Mouse (Mus musculus) myocyte (in vitro differentiated cells): ENCODE results near the gene Misp. TPM values are rescaled to one million over a fixed set of nuclear protein-coding genes. Genes with fewer than 3 reads are reported as not detected.

Experiments
- H3K27me3 ChIP-seq: one replicate; pipeline ENCODE4 v1.6.1; 2011; ENCODE audit not compliant: control insufficient read depth, insufficient read depth, insufficient read length
- H3K36me3 ChIP-seq: one replicate; pipeline ENCODE4 v1.6.1; 2011; ENCODE audit not compliant: control insufficient read depth, insufficient read depth
- H3K4me2 ChIP-seq: one replicate; pipeline ENCODE4 v1.6.1; 2011; ENCODE audit warnings: low read depth, control low read depth
- H3K4me3 ChIP-seq: one replicate; pipeline ENCODE4 v1.5.1; 2011; ENCODE audit warnings: mild to moderate bottlenecking, control low read depth, moderate library complexity
- H3K79me2 ChIP-seq: one replicate; pipeline ENCODE4 v1.6.1; 2011; ENCODE audit not compliant: control insufficient read depth, insufficient read depth
- H3ac ChIP-seq: one replicate; pipeline ENCODE4 v1.6.1; 2011; ENCODE audit not compliant: control insufficient read depth, insufficient read length
- CEBPB ChIP-seq: IDR thresholded peaks from 2 replicates; pipeline ENCODE4 v1.6.1; 2011; ENCODE audit warnings: mild to moderate bottlenecking, moderate library complexity; ENCODE audit not compliant: poor library complexity, insufficient read depth, severe bottlenecking
- E2F4 ChIP-seq: IDR thresholded peaks from one replicate; pipeline ENCODE4 v1.6.1; 2011; ENCODE audit warnings: mild to moderate bottlenecking, control low read depth, moderate library complexity; ENCODE audit not compliant: insufficient read depth
- MAX ChIP-seq: IDR thresholded peaks from one replicate; pipeline ENCODE4 v1.6.1; 2011; ENCODE audit warnings: low read depth, mild to moderate bottlenecking, control low read depth
- MYOD1 ChIP-seq, 3 experiments: IDR thresholded peaks; one replicate each; pipeline ENCODE4 v1.6.1; 2011; ENCODE audit warnings: control low read depth in 2 of 3, low read depth in 2 of 3, mild to moderate bottlenecking in 2 of 3, moderate library complexity in 1 of 3; ENCODE audit not compliant: insufficient read length in 2 of 3, control insufficient read depth in 1 of 3
- MYOG ChIP-seq, 3 experiments: IDR thresholded peaks; one replicate each; pipeline ENCODE4 v1.6.1; 2011; ENCODE audit warnings: control low read depth in 2 of 3, low read depth in 2 of 3, mild to moderate bottlenecking in 2 of 3; ENCODE audit not compliant: insufficient read length in 2 of 3, control insufficient read depth in 1 of 3, insufficient read depth in 1 of 3
- POLR2A ChIP-seq: IDR thresholded peaks from one replicate; pipeline ENCODE4 v1.6.1; 2011; ENCODE audit warnings: low read depth, mild to moderate bottlenecking, control low read depth, moderate library complexity; ENCODE audit not compliant: insufficient read length
- POLR2AphosphoS2 ChIP-seq: IDR thresholded peaks from one replicate; pipeline ENCODE4 v1.6.1; 2011; ENCODE audit warnings: low read depth, control low read depth; ENCODE audit not compliant: insufficient read length
- REST ChIP-seq: IDR thresholded peaks from one replicate; pipeline ENCODE4 v1.6.1; 2011; ENCODE audit warnings: mild to moderate bottlenecking, control low read depth, moderate library complexity; ENCODE audit not compliant: insufficient read depth, insufficient read length
- SRF ChIP-seq: IDR thresholded peaks from one replicate; pipeline ENCODE4 v1.6.1; 2011; ENCODE audit warnings: low read depth; ENCODE audit not compliant: control insufficient read depth, insufficient read length
- TCF12 ChIP-seq: IDR thresholded peaks from one replicate; pipeline ENCODE4 v1.6.1; 2011; ENCODE audit warnings: mild to moderate bottlenecking, control low read depth; ENCODE audit not compliant: poor library complexity, insufficient read depth, severe bottlenecking
- TCF3 ChIP-seq: IDR thresholded peaks from one replicate; pipeline ENCODE4 v1.6.1; 2011; ENCODE audit warnings: low read depth, control low read depth; ENCODE audit not compliant: insufficient read length
- USF1 ChIP-seq: IDR thresholded peaks from one replicate; pipeline ENCODE4 v1.6.1; 2011; ENCODE audit warnings: low read depth, mild to moderate bottlenecking, control low read depth, moderate library complexity
- polyA plus RNA-seq: library from polyadenylated mRNA; unstranded; fragments of >200 nt; fragmentation: generic; extraction: Trizol; gene quantifications from one replicate; pipeline ENCODE4 v1.2.1, GENCODE M21; 2012; ENCODE audit warnings: missing spikeins

Misp gene
- polyA plus RNA-seq, 1 experiment = 0.06 TPM

DNA sequence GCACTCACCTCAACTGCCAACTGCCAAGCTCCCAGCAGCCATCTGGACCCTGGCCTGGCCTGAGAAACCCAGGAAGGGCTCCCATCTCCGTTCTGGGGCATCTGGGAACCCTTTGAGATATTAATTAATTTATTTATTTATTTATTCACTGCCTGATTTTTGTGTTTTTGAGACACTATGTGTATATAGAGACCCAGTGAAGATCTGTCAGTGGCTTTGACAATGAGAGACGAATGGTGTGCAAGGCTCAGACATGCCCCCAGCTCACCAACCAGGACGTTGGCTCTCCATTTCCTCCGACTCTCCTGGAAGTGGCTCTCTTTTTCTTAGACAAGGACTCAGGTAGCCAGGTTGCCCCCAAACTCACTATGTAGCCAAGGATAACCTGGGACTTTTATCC is 29.9 kb upstream of the Misp start, which contains the start of gene Prss57:
Prss57 (minus strand) TSS at position 101 of the 400 bp plus-strand sequence.
- Histone ChIP-seq H3K4me2 (no peak within 1 kb of the TSS), H3K27me3 (no peaks in the 10 kb centered on the region), H3K79me2 (no peaks in the 10 kb centered on the region), H3ac (no peak within 1 kb of the TSS), H3K36me3 (no peaks in the 10 kb centered on the region), H3K4me3 (no peak within 1 kb of the TSS)
- TF ChIP-seq CEBPB (no peak), POLR2A (no peak), TCF12 (no peak), TCF3 (no peak), MAX (no peak), POLR2AphosphoS2 (no peak), MYOG (IDR thresholded peaks at IDR 0.05; ENCODE audit: control insufficient read depth in 1 of 3, insufficient read depth in 1 of 3, insufficient read length in 2 of 3, low read depth in 2 of 3) (no peak), E2F4 (no peak), USF1 (no peak), SRF (no peak), MYOD1 (IDR thresholded peaks at IDR 0.05; ENCODE audit: control insufficient read depth in 1 of 3, insufficient read length in 2 of 3, low read depth in 2 of 3) (no peak), REST (no peak)

DNA sequence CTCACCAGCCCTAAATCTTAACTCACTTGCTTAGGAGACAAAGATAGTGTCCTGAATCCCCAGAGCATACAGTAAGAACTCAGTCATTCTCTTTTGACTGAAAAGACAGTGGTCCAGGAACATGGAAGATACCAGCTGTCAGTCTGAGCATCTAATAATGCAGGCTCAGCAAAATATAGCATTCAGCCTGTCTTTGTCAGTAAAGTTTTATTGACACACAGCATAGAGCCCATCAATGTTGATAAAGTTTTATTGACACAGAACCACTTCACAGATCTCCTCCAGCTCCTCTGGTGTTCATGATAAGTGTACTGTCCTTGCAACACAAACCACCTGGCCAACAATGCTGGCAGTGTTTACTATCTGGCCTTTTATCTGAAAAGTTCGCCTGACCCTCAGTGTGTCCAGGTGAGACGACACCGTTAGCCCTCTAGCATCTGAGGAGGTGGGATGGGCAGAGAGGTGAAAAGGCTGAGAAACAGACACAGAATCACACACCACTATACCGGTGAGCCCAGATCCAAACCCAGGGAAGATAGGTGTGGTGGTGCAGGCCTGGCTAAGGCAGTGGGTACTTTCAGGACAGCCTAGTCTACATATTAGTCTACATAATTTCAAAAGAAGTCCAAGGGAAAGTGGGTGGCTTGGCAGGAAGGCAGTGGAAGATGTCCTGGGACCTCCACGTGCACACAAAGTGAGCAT is 28.3 kb upstream of the Misp start:
- peak overlapping the region; percentile 50 for H3K4me3 ChIP-seq
- H3K36me3 ChIP-seq = no peaks in the 10 kb centered on the region
- H3K79me2 ChIP-seq = no peaks in the 10 kb centered on the region
- H3K4me2 ChIP-seq = peak overlapping the region; percentile 80
- H3K27me3 ChIP-seq = no peaks in the 10 kb centered on the region
- no peak overlapping the region for H3ac ChIP-seq
- no peak for TF ChIP-seq USF1
- no peak for TF ChIP-seq MYOG (IDR thresholded peaks at IDR 0.05; ENCODE audit: control insufficient read depth in 1 of 3, insufficient read depth in 1 of 3, insufficient read length in 2 of 3, low read depth in 2 of 3)
- no peak for TF ChIP-seq POLR2AphosphoS2
- TF ChIP-seq MAX = no peak
- no peak for TF ChIP-seq MYOD1 (IDR thresholded peaks at IDR 0.05; ENCODE audit: control insufficient read depth in 1 of 3, insufficient read length in 2 of 3, low read depth in 2 of 3)
- TF ChIP-seq TCF3 = no peak
- TF ChIP-seq SRF = no peak
- no peak for TF ChIP-seq E2F4

DNA sequence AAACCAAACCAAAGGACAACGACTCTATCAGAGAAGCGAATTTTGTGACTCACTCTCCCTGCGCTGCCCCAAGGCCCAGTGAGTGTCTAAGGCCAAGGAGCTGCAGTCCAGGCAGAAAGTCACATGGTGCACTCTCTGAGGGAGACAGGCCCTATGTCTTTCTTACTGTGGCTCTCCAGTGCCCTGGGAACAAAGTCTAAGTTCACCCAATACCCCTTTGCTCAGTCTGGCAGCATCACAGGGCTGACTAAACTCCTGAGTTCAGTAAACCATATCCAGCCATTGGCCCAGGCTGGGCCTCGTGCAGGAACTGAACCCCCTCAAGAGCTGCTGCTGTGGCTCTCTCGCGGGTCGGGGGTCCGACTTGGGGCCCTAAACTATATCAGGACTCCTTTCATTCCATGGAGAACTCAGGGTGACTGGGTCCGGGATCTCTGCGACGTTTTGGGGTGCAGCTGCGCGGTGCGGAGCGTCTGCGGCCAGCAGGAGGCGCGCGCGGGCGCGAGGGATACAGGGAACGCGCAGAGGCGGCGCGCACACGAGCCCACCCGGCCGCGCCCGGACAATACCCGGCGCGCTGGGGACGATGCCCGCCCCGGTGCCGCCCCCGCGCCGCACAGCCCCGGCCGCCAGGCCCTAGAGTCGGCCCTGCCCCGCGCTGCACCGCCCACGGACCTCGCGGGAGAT is 27.6 kb upstream of the Misp start, which contains the start of gene Palm:
Palm (plus strand) TSS at position 522 of the 687 bp plus-strand sequence.
- Histone ChIP-seq H3ac (peak within 1 kb of the TSS; percentile 34), H3K36me3 (no peaks in the 10 kb centered on the region), H3K4me3 (peak within 1 kb of the TSS; percentile 50), H3K27me3 (no peaks in the 10 kb centered on the region), H3K4me2 (peak within 1 kb of the TSS; percentile 99), H3K79me2 (peaks cover 7% of the 10 kb centered on the region)
- TF ChIP-seq TCF3 (peak; percentile 8), REST (no peak), USF1 (peak; percentile 44), POLR2AphosphoS2 (peak; percentile 35), TCF12 (no peak), MYOG (IDR thresholded peaks at IDR 0.05; ENCODE audit: control insufficient read depth in 1 of 3, insufficient read depth in 1 of 3, insufficient read length in 2 of 3, low read depth in 2 of 3) (peak in 2 of 3 experiments; percentile 43 to 76), CEBPB (no peak), MYOD1 (IDR thresholded peaks at IDR 0.05; ENCODE audit: control insufficient read depth in 1 of 3, insufficient read length in 2 of 3, low read depth in 2 of 3) (peak in 2 of 3 experiments; percentile 52 to 64), SRF (no peak), E2F4 (no peak), POLR2A (peak; percentile 71), MAX (no peak)

GRCm38 (mm10) chr10:79793738-79794490 is 26.9 kb upstream of the Misp start:
- Histone ChIP-seq H3K4me3 (peak overlapping the region; percentile 50), H3K79me2 (peaks cover 14% of the 10 kb centered on the region), H3K27me3 (no peaks in the 10 kb centered on the region), H3ac (peak overlapping the region; percentile 34), H3K36me3 (no peaks in the 10 kb centered on the region), H3K4me2 (peak overlapping the region; percentile 99)
- TF ChIP-seq TCF12 = no peak
- no peak for TF ChIP-seq USF1
